Mouse (Mus musculus) kidney, embryonic 14.5 days (tissue): ENCODE measurements around the gene Gm7029. TPM values are rescaled to one million over a fixed set of nuclear protein-coding genes. Genes with fewer than 3 reads are reported as not detected.
"Not testable (repeated sequence)": the region's sequence is repeated elsewhere in the genome, so short reads cannot be mapped to it uniquely, and the experiment has no call there.

Experiments
- ATAC-seq: fragments of 200-750 bp; cut with Nextera tagmentation; 2 replicates; pipeline ENCODE4 v1.8.0; 2017; ENCODE audit warnings: moderate number of reproducible peaks, mild to moderate bottlenecking, moderate TSS enrichment, moderate library complexity; ENCODE audit not compliant: low FRiP score, low TSS enrichment
- H3K27ac ChIP-seq: fragments of 300-500 bp; sonication (generic); 2 replicates; pipeline ENCODE4 v1.5.1; 2014; ENCODE audit warnings: low read depth, mild to moderate bottlenecking, low read length, moderate library complexity, mixed read lengths
- H3K27me3 ChIP-seq: fragments of 300-500 bp; sonication (generic); 2 replicates; pipeline ENCODE4 v1.6.1; 2014; ENCODE audit warnings: mild to moderate bottlenecking, low read length; ENCODE audit not compliant: control insufficient read depth, insufficient read depth
- H3K36me3 ChIP-seq: fragments of 300-500 bp; sonication (generic); 2 replicates; pipeline ENCODE4 v1.6.1; 2014; ENCODE audit warnings: low read length, mixed read lengths; ENCODE audit not compliant: control insufficient read depth, insufficient read depth
- H3K4me1 ChIP-seq: fragments of 300-500 bp; sonication (generic); 2 replicates; pipeline ENCODE4 v1.6.1; 2014; ENCODE audit warnings: low read length, mixed read lengths; ENCODE audit not compliant: control insufficient read depth, insufficient read depth
- H3K4me2 ChIP-seq: fragments of 300-500 bp; sonication (generic); replicated peaks from 2 replicates; pipeline ENCODE4 v1.6.1; 2014; ENCODE audit warnings: low read depth, mild to moderate bottlenecking, low read length
- H3K4me3 ChIP-seq: fragments of 300-500 bp; sonication (generic); 2 replicates; pipeline ENCODE4 v1.5.1; 2014; ENCODE audit warnings: mild to moderate bottlenecking, low read length
- H3K9ac ChIP-seq: fragments of 300-500 bp; sonication (generic); 2 replicates; pipeline ENCODE4 v1.6.1; 2014; ENCODE audit warnings: low read depth, mild to moderate bottlenecking, low read length, moderate library complexity
- H3K9me3 ChIP-seq: fragments of 300-500 bp; sonication (generic); 2 replicates; pipeline ENCODE4 v1.6.1; 2016; ENCODE audit warnings: low read length; ENCODE audit not compliant: control insufficient read depth
- WGBS: fragments of 180-500 bp; shearing (Covaris S2); extraction: QIAGEN DNeasy Blood & Tissue Kit; methylation state at CpG from one replicate; pipeline ENCODE4 v1.1.7; 2014; 5-methylcytosine and 5-hydroxymethylcytosine counted together
- polyA plus RNA-seq: library from polyadenylated mRNA; unstranded; fragments of >200 nt; fragmentation: Nextera tagmentation; extraction: Ambion mirVana; gene quantifications from 2 replicates; pipeline ENCODE4 v1.2.1, GENCODE M21; 2014

Gene Gm7029
- polyA plus RNA-seq, 1 experiment from 2014 or later, result not detected

GRCm38 (mm10) chr17:33899642-33900041 lies 26.0 kb downstream of the Gm7029 start:
- H3K9me3 ChIP-seq, result no peaks in the 10 kb centered on the region
- WGBS, result 84% methylated on average over 4 of the region's 4 CpGs

GRCm38 (mm10) chr17:33900281-33900988 lies 26.8 kb downstream of the Gm7029 start:
- ATAC-seq, result no peak
- Histone ChIP-seq H3K4me2 (no peak overlapping the region), H3K4me3 (no peak overlapping the region), H3K27ac (no peak overlapping the region), H3K9ac (no peak overlapping the region), H3K36me3 (no peaks in the 10 kb centered on the region), H3K9me3 (no peaks in the 10 kb centered on the region), H3K4me1 (no peaks in the 10 kb centered on the region), H3K27me3 (no peaks in the 10 kb centered on the region)
- 61% methylated on average over 7 of the region's 7 CpGs for WGBS

More at GRCm38 (mm10) chr17:33899642-33900041, 26.0 kb downstream of the Gm7029 start:
- Histone ChIP-seq H3K27me3 (no peaks in the 10 kb centered on the region), H3K9ac (no peak overlapping the region), H3K4me3 (no peak overlapping the region), H3K27ac (no peak overlapping the region), H3K36me3 (no peaks in the 10 kb centered on the region), H3K4me2 (no peak overlapping the region), H3K4me1 (no peaks in the 10 kb centered on the region)
- ATAC-seq, result no peak

- Histone ChIP-seq H3K4me3 (no peak overlapping the region), H3K27ac (no peak overlapping the region), H3K4me1 (no peaks in the 10 kb centered on the region), H3K4me2 (no peak overlapping the region), H3K9ac (no peak overlapping the region), H3K36me3 (no peaks in the 10 kb centered on the region), H3K9me3 (no peaks in the 10 kb centered on the region), H3K27me3 (no peaks in the 10 kb centered on the region)
- 89% methylated on average over 4 of the region's 4 CpGs for WGBS
- ATAC-seq, result no peak
These were observed 27.3 kb downstream of the Gm7029 start for GRCm38 (mm10) chr17:33900989-33901314.

- no peak for ATAC-seq
- Histone ChIP-seq H3K9me3 (no peaks in the 10 kb centered on the region), H3K4me2 (no peak overlapping the region), H3K27me3 (no peaks in the 10 kb centered on the region), H3K9ac (no peak overlapping the region), H3K4me1 (no peaks in the 10 kb centered on the region), H3K27ac (no peak overlapping the region), H3K4me3 (no peak overlapping the region), H3K36me3 (no peaks in the 10 kb centered on the region)
- 66% methylated on average over 4 of the region's 4 CpGs for WGBS
These were observed 28.0 kb downstream of the Gm7029 start for GRCm38 (mm10) chr17:33901653-33902052.

- no peaks in the 10 kb centered on the region for H3K36me3 ChIP-seq
- no peaks in the 10 kb centered on the region for H3K9me3 ChIP-seq
- 20% methylated on average over 4 of the region's 4 CpGs for WGBS
- H3K4me3 ChIP-seq, result no peak overlapping the region
- H3K27me3 ChIP-seq, result no peaks in the 10 kb centered on the region
- no peaks in the 10 kb centered on the region for H3K4me1 ChIP-seq
- H3K27ac ChIP-seq, result no peak overlapping the region
- H3K4me2 ChIP-seq, result no peak overlapping the region
- no peak overlapping the region for H3K9ac ChIP-seq
- ATAC-seq, result no peak
These were observed 28.4 kb downstream of the Gm7029 start for GRCm38 (mm10) chr17:33902079-33902478.

GRCm38 (mm10) chr17:33902491-33902890 lies 28.9 kb downstream of the Gm7029 start:
- ATAC-seq, result no peak
- Histone ChIP-seq H3K9me3 (no peaks in the 10 kb centered on the region), H3K4me3 (no peak overlapping the region), H3K36me3 (no peaks in the 10 kb centered on the region), H3K27me3 (no peaks in the 10 kb centered on the region), H3K27ac (no peak overlapping the region), H3K4me2 (no peak overlapping the region), H3K9ac (no peak overlapping the region), H3K4me1 (no peaks in the 10 kb centered on the region)
- WGBS, result 75% methylated on average over 7 of the region's 7 CpGs

GRCm38 (mm10) chr17:33903911-33904651 lies 30.4 kb downstream of the Gm7029 start:
- not testable (repeated sequence) for H3K9ac ChIP-seq, H3K27ac ChIP-seq, H3K4me3 ChIP-seq, H3K9me3 ChIP-seq, H3K36me3 ChIP-seq, H3K27me3 ChIP-seq, ATAC-seq, H3K4me1 ChIP-seq, H3K4me2 ChIP-seq
- WGBS, result 71% methylated on average over 6 of the region's 6 CpGs

GRCm38 (mm10) chr17:33904835-33905234 lies 31.2 kb downstream of the Gm7029 start, which contains the start of gene Platr17:
TSS of gene Platr17 (plus strand) at chr17:33905135.
- H3K4me3 ChIP-seq, H3K4me1 ChIP-seq, H3K36me3 ChIP-seq, H3K4me2 ChIP-seq, H3K9me3 ChIP-seq, ATAC-seq, H3K27me3 ChIP-seq, H3K27ac ChIP-seq, H3K9ac ChIP-seq: not testable (repeated sequence)
- WGBS, result 24% methylated on average over 4 of the region's 4 CpGs

- Histone ChIP-seq H3K27ac (peak overlapping the region; percentile 89), H3K4me1 (peaks cover 17% of the 10 kb centered on the region), H3K4me2 (peak overlapping the region; percentile 99), H3K36me3 (peaks cover 26% of the 10 kb centered on the region), H3K9ac (peak overlapping the region; percentile 73), H3K4me3 (peak overlapping the region; percentile 80), H3K9me3 (no peaks in the 10 kb centered on the region), H3K27me3 (no peaks in the 10 kb centered on the region)
- WGBS, result under 1% methylated on average over 43 of the region's 44 CpGs
- ATAC-seq, result peak; percentile 59; the same call in 1 of the 2 replicates
These were observed 34.9 kb downstream of the Gm7029 start for GRCm38 (mm10) chr17:33908331-33909076.
